Mouse (Mus musculus) liver, postnatal 0 days (tissue): ENCODE measurements at regions not wholly inside any gene's neighbourhood (a gene's known extent, or its start where the extent isn't known, plus 50 kb on each side); places are given as distances from the start of the nearest gene placed in this dataset.

Source experiments
- ATAC-seq: fragments of 200-750 bp; cut with Nextera tagmentation; 2 replicates; pipeline ENCODE4 v1.8.0; 2017; ENCODE audit warnings: mild to moderate bottlenecking, moderate library complexity
- DNase-seq: peaks from one replicate; pipeline ENCODE4 v3.0.0-alpha.2; 2016
- H3K27ac ChIP-seq: fragments of 300-500 bp; sonication (generic); 2 replicates; pipeline ENCODE4 v1.5.1; 2014; ENCODE audit warnings: antibody characterized with exemption, moderate library complexity, mild to moderate bottlenecking, low read depth
- H3K27me3 ChIP-seq: fragments of 300-500 bp; sonication (generic); 2 replicates; pipeline ENCODE4 v1.6.1; 2014; ENCODE audit warnings: low read length, control low read depth, mixed read lengths; ENCODE audit not compliant: insufficient read depth
- H3K36me3 ChIP-seq: fragments of 300-500 bp; sonication (generic); replicated peaks from 2 replicates; pipeline ENCODE4 v1.6.1; 2014; ENCODE audit warnings: mild to moderate bottlenecking, control low read depth, low read length, moderate library complexity, mixed read lengths; ENCODE audit not compliant: insufficient read depth
- H3K4me1 ChIP-seq: fragments of 300-500 bp; sonication (generic); 2 replicates; pipeline ENCODE4 v1.6.1; 2014; ENCODE audit warnings: antibody characterized with exemption, mild to moderate bottlenecking, control low read depth; ENCODE audit not compliant: insufficient read depth
- H3K4me2 ChIP-seq: fragments of 300-500 bp; sonication (generic); 2 replicates; pipeline ENCODE4 v1.6.1; 2014; ENCODE audit warnings: low read depth, mild to moderate bottlenecking, low read length, moderate library complexity, mixed read lengths
- H3K4me3 ChIP-seq: fragments of 300-500 bp; sonication (generic); 2 replicates; pipeline ENCODE4 v1.5.1; 2014; ENCODE audit warnings: low read depth, low read length
- H3K9ac ChIP-seq: fragments of 300-500 bp; sonication (generic); replicated peaks from 2 replicates; pipeline ENCODE4 v1.6.1; 2014; ENCODE audit warnings: mild to moderate bottlenecking, moderate library complexity
- H3K9me3 ChIP-seq: fragments of 300-500 bp; sonication (generic); 2 replicates; pipeline ENCODE4 v1.6.1; 2016; ENCODE audit warnings: mild to moderate bottlenecking, control low read depth, low read length, mixed read lengths
- CTCF ChIP-seq: sonication (generic); IDR thresholded peaks from 2 replicates; pipeline ENCODE4 v1.5.1; 2016; ENCODE audit warnings: antibody characterized with exemption, low read depth
- EP300 ChIP-seq: IDR thresholded peaks from 2 replicates; pipeline ENCODE4 v1.6.1; 2016; ENCODE audit warnings: antibody characterized with exemption, low read depth, mild to moderate bottlenecking
- WGBS: fragments of 180-500 bp; shearing (Covaris S2); extraction: QIAGEN DNeasy Blood & Tissue Kit; methylation state at CpG from one replicate; pipeline ENCODE4 v1.1.7; 2014; ENCODE audit not compliant: insufficient replicate concordance; 5-methylcytosine and 5-hydroxymethylcytosine counted together

DNA sequence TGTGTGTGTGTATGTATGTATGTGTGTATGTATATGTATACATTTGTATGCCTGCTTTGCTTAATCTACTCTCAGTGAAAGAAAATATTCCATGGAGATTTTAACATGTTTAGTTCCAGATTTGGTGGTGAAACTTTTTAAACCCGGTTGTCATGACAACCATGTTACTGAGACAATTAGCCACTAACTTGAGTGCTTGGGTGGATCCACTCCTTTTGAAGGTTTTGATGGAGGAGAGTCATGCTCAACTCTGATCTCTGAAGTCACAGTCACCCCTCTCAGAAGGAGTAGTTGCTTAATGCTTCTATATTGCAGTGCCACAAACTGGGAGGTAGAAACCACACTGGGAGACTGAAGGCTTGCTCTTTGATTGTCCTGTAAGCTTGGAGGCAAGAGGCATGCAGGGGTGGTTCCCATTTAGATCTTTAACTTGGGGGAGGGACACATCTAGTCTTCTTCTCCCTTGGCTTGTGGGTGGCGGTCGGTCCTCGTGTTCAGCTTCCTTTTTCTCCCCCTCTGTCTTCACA is 301.6 kb upstream of the Cdh11 start:
- H3K36me3 ChIP-seq = no peaks in the 10 kb centered on the region
- H3K4me3 ChIP-seq = no peak overlapping the region
- ATAC-seq (no peak), DNase-seq (no peak)
- H3K4me1 ChIP-seq = no peaks in the 10 kb centered on the region
- H3K9me3 ChIP-seq = no peaks in the 10 kb centered on the region
- no peak overlapping the region for H3K27ac ChIP-seq
- TF ChIP-seq EP300 = no peak
- TF ChIP-seq CTCF = no peak
- WGBS = 64% methylated on average over 4 of the region's 4 CpGs
- no peak overlapping the region for H3K4me2 ChIP-seq
- no peaks in the 10 kb centered on the region for H3K27me3 ChIP-seq
- H3K9ac ChIP-seq = no peak overlapping the region

DNA sequence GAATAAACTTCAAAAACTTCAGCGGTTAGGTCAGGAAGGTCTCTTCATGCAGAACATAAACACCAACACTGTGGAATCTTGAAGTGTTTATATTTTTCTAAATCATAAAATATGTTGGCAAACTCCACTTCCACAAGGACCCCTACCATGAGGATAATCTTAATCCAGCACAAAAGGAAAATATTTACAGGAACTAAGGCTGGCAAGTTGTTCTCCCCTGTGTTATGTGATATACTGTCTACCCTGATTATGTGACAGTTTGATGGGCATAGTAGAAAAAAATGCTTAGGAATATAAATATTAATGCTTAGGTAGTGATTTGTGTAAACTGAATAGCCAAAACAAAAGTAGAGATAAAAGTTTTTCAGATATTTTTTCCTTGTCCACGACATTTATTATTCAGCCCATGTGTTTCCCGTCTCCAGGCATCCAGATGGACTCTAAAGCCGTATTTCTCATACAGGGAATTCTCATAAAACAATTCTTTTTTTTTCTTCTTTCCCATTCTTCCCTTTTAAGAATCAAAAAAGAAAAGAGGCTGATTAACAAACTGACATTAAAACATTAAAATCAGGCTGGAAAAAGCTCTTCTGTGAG is 311.2 kb upstream of the Cdh11 start:
- ATAC-seq (no peak), DNase-seq (no peak)
- H3K36me3 ChIP-seq = no peaks in the 10 kb centered on the region
- no peaks in the 10 kb centered on the region for H3K27me3 ChIP-seq
- H3K9me3 ChIP-seq = no peaks in the 10 kb centered on the region
- no peak overlapping the region for H3K9ac ChIP-seq
- no peaks in the 10 kb centered on the region for H3K4me1 ChIP-seq
- 66% methylated on average over 4 of the region's 4 CpGs for WGBS
- TF ChIP-seq EP300 (no peak), CTCF (no peak)
- H3K4me3 ChIP-seq = no peak overlapping the region
- no peak overlapping the region for H3K4me2 ChIP-seq
- no peak overlapping the region for H3K27ac ChIP-seq

DNA sequence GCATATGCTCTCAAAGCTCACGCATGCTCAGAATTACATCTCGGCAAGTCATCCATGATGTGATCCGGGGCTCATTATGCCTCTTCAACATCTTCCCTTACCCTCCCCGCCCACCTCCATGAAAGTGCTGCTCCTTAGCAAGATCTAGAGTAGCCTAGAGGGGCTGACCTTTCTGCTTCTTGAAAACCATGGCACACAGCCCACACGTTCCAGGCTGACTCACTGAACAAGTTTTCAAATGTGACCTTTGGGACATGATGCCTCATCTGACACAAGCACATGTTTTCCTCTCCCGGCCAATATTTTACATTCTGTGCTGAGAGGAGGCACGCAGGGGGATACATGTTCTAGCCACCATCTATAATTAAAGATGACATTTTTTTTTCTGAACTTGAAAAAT is 340.1 kb upstream of the Cdh11 start:
- ATAC-seq = no peak
- no peak for DNase-seq
- H3K27ac ChIP-seq = no peak overlapping the region
- no peaks in the 10 kb centered on the region for H3K36me3 ChIP-seq
- WGBS = 74% methylated on average over 7 of the region's 7 CpGs
- no peak for TF ChIP-seq CTCF
- TF ChIP-seq EP300 = no peak
- no peaks in the 10 kb centered on the region for H3K4me1 ChIP-seq
- no peak overlapping the region for H3K4me2 ChIP-seq
- H3K9ac ChIP-seq = no peak overlapping the region
- H3K4me3 ChIP-seq = no peak overlapping the region
- H3K27me3 ChIP-seq = no peaks in the 10 kb centered on the region
- H3K9me3 ChIP-seq = no peaks in the 10 kb centered on the region

DNA sequence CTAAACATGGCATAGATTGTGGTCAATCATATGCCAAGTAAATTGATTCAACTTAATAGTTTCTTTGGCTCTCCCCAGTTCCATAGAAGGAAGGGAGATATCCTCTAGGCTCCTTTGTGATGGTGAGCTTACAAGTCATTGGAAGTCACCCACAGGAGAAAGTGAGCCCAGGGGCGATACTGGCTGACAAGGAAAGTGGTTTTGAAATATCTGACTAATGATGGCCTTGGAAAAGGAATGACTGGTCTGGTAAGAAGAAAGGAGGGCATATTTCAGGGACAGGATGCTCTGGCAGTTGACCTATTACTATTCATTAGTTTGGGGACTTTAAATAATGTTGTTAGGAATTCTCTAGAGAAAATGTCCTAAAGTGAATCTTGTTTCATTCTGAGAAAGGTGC is 352.7 kb upstream of the Cdh11 start:
- H3K9me3 ChIP-seq = no peaks in the 10 kb centered on the region
- H3K4me3 ChIP-seq = no peak overlapping the region
- H3K4me2 ChIP-seq = no peak overlapping the region
- no peak for DNase-seq
- no peaks in the 10 kb centered on the region for H3K27me3 ChIP-seq
- H3K9ac ChIP-seq = no peak overlapping the region
- H3K4me1 ChIP-seq = no peaks in the 10 kb centered on the region
- no peaks in the 10 kb centered on the region for H3K36me3 ChIP-seq
- WGBS = 61% methylated on average over 1 of the region's 1 CpGs
- H3K27ac ChIP-seq = no peak overlapping the region
- TF ChIP-seq EP300 = no peak
- no peak for TF ChIP-seq CTCF
- no peak for ATAC-seq

DNA sequence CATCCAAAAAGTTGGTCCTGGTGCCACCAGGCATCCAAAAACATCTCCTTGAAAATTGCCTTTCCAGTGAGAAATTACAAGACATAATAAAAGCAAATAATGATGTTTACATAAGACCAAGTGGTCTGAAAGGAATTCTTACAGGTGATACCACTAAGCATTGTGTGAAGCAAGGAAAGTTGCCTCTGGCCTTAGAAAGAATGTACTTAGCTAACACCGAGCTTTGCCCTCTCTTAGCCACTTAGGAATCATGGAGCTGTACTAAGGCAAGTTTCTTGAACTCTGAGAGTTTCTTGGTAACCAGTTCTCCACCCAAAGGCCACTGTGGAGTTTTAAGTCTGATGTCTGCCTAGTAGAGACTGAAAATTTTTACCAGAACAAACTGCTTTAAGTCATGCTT is 359.4 kb upstream of the Cdh11 start:
- Histone ChIP-seq H3K27ac (no peak overlapping the region), H3K9ac (no peak overlapping the region), H3K4me2 (no peak overlapping the region), H3K36me3 (no peaks in the 10 kb centered on the region), H3K27me3 (no peaks in the 10 kb centered on the region), H3K9me3 (no peaks in the 10 kb centered on the region), H3K4me3 (no peak overlapping the region), H3K4me1 (no peaks in the 10 kb centered on the region)
- ATAC-seq = no peak
- no peak for DNase-seq
- 37% methylated on average over 1 of the region's 1 CpGs for WGBS
- TF ChIP-seq CTCF = no peak
- no peak for TF ChIP-seq EP300

- TF ChIP-seq CTCF (no peak), EP300 (no peak)
- Histone ChIP-seq H3K9ac (no peak overlapping the region), H3K4me1 (no peaks in the 10 kb centered on the region), H3K4me2 (no peak overlapping the region), H3K36me3 (no peaks in the 10 kb centered on the region), H3K27ac (no peak overlapping the region), H3K27me3 (no peaks in the 10 kb centered on the region), H3K9me3 (no peaks in the 10 kb centered on the region), H3K4me3 (no peak overlapping the region)
- no peak for ATAC-seq
- DNase-seq = no peak
- WGBS = 44% methylated on average over 4 of the region's 4 CpGs
Measured at GRCm38 (mm10) chr8:103148013-103148412, 362.6 kb upstream of the Cdh11 start.
